Mouse (Mus musculus): Measurements from ENCODE around the gene Maml2.

The Maml2 gene

DNA sequence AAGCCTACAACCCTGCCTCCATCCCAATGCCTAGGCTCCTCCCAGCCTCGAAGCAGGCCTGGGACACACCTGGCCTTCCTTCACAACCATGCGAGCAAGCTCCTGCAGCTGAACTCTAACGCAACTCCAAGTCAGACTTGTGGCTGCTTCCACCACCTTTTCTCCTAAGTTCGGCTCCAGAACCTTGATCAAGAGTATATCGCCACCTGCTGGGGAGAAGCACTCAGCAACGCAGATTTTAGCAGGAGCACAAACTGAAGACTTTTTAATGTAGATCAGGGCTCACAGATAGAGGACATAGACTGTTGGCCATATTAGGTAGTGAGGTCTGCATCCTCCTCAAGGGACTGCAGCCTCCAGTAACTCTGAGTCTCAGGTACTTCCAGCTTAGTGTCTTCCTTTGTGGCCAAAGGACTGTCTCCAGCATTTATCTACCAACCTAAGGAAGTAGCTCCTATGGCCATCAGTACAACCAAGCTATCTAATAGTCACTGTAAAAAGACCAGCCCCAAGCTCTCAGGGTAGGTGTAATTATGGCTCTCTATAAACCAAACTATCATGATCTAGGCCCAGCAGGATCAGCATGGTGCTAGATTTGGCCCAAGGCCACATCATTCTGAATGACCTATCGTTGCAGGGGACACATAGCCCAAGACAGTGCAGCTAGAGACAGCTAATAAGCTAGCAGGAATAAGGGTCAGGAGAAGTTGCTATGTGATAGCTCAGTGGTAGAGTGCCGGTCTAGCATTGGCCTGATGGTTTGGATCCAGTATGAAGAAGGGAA, 418.8 kb downstream of the Maml2 start:
- DNase-seq (ENCODE audit: low spot score in 2 of 2): peak; percentile 44 to 66

DNA sequence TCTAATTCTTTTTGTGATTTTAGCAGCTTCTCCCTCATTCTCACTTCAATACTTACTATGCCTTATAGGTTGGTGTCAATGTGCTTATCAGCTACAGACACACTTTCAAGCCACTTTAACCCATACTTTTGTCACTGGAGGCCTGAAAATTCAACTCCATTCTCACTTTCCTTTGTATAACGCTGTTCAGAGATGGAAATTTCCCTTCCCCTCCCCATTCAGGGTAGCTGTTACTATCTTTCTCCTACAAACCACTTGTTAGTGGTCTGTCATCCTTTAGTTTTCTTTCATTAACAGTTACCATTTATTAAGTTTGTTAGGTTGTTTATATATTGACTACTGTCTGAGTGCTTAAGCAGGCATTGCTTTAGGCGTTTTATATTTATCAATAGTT, 450.6 kb downstream of the Maml2 start, which contains the start of gene Mtmr2:
Gene Mtmr2, plus strand, starts transcription at position 7 of the 394 bp plus-strand sequence.
- no peak for DNase-seq (ENCODE audit: low spot score in 2 of 2)

DNA sequence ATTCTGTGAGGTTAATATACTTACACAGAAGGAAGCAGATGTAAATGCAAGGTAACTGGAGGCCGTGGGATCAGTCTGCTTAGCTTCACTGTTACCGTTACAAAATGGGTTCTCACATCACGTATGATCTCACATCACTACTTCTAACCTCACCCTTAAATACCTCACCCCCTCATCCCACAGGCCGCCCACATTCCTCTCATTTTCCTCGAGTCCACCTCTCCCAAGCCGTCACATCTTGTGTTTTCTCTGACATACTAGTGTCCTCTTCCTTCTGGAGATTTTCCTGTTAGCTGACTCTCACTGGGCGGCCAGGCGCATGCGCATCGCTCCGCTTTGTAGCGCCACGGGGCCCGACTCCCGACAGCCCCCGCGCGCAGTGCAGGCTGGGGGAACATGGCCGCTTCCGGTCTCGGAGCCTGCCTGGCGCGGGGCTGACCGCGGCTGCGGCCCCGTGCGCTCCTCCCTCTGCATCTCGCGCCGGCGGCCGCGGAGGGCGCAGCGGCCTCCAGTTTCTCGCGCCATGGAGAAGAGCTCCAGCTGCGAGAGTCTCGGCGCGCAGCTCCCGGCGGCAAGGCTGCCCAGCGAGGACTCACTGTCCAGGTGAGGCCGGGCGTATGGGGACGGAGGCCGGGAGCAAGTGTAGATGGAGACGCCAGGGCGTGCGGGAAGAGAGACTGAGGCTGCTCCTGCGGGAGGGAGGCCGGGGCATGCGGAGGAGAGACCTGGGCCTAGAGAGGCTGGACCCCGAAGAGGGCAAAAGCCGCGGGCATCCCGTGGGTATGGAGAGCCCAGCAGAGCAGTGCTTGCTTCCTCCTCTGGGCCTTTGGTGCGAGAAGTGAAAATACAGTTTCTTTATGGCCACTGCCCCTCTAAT, 451.3 kb downstream of the Maml2 start:
- DNase-seq (ENCODE audit: low spot score in 2 of 2): peak; percentile 88 to 90

DNA sequence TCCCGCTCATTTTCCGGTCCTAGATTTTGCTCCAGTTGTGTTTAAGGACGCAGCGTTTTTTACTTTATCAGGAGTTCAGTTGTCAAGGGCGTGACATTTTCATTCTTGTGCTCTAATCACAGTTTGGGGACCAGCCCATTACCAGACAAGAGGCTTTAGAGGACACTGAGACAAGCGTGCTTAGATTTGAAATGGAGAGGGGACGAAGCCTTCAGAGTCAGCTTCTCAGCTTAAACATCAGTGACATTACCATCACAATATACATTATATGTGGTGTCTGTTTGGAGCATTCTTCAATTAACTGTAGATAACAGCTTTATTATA, 451.9 kb downstream of the Maml2 start:
- no peak for DNase-seq (ENCODE audit: low spot score in 2 of 2)

DNA sequence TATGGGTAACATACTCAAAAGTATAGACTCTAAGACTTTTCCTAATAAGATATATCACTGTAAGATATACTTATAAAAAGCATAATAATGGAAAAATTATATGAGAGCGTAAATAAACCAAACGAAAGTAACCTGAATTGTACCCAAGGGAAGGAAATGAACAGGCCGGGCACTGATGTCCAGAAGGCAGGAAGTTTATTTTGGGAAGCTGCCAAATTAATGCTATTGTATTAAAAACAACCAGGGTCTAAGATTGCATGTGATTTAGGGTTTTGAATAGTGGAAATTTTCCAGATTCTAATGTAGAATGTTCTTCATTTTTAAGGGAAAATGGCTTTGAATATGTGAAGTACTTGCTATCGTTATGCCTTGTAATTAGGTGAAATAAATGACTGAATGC, 454.8 kb downstream of the Maml2 start:
- no peak for DNase-seq (ENCODE audit: low spot score in 2 of 2)
